Mouse (Mus musculus): ENCODE data around the gene Phc2.

GRCm38 (mm10) chr4:128695149-128695548, 40.6 kb downstream of the Phc2 start:
- TF ChIP-seq CTCF (conservative IDR thresholded peaks at IDR 0.05; ENCODE audit: low read length) (no peak), NANOG (IDR thresholded peaks at IDR 0.05; ENCODE audit: borderline replicate concordance, low read length) (no peak)

All from E14TG2a.4 (cell line).